Mouse (Mus musculus): ENCODE measurements around the gene Dclk1.

The Dclk1 gene

GRCm38 (mm10) chr3:55539400-55539799 lies 297.2 kb downstream of the Dclk1 start:
- no peak for DNase-seq (ENCODE audit: low read depth, low spot score)

GRCm38 (mm10) chr3:55539811-55540293 lies 297.7 kb downstream of the Dclk1 start:
- DNase-seq (ENCODE audit: low read depth, low spot score) = no peak

- no peak for DNase-seq (ENCODE audit: low read depth, low spot score)
These were observed 298.4 kb downstream of the Dclk1 start for GRCm38 (mm10) chr3:55540406-55541140.

GRCm38 (mm10) chr3:55541799-55542198 lies 299.6 kb downstream of the Dclk1 start:
- no peak for DNase-seq (ENCODE audit: low read depth, low spot score)

- peak; percentile 68 for DNase-seq (ENCODE audit: low read depth, low spot score)
These were observed 300.1 kb downstream of the Dclk1 start for GRCm38 (mm10) chr3:55542310-55542709.

- no peak for DNase-seq (ENCODE audit: low read depth, low spot score)
These were observed 300.8 kb downstream of the Dclk1 start for GRCm38 (mm10) chr3:55542947-55543346.

GRCm38 (mm10) chr3:55543929-55544684 lies 301.9 kb downstream of the Dclk1 start:
- DNase-seq (ENCODE audit: low read depth, low spot score) = no peak

GRCm38 (mm10) chr3:55545296-55545695 lies 303.1 kb downstream of the Dclk1 start:
- no peak for DNase-seq (ENCODE audit: low read depth, low spot score)

- DNase-seq (ENCODE audit: low read depth, low spot score) = no peak
These were observed 303.8 kb downstream of the Dclk1 start for GRCm38 (mm10) chr3:55545916-55546315.

- DNase-seq (ENCODE audit: low read depth, low spot score) = no peak
These were observed 304.9 kb downstream of the Dclk1 start for GRCm38 (mm10) chr3:55547106-55547505.

GRCm38 (mm10) chr3:55549376-55549775 lies 307.2 kb downstream of the Dclk1 start:
- DNase-seq (ENCODE audit: low read depth, low spot score) = no peak

- no peak for DNase-seq (ENCODE audit: low read depth, low spot score)
These were observed 308.8 kb downstream of the Dclk1 start for GRCm38 (mm10) chr3:55550962-55551361.

- DNase-seq (ENCODE audit: low read depth, low spot score) = no peak
These were observed 309.7 kb downstream of the Dclk1 start for GRCm38 (mm10) chr3:55551912-55552311.

- no peak for DNase-seq (ENCODE audit: low read depth, low spot score)
These were observed 310.9 kb downstream of the Dclk1 start for GRCm38 (mm10) chr3:55553031-55553430.

GRCm38 (mm10) chr3:55555848-55556247 lies 313.7 kb downstream of the Dclk1 start:
- DNase-seq (ENCODE audit: low read depth, low spot score) = no peak

- DNase-seq (ENCODE audit: low read depth, low spot score) = no peak
These were observed 316.4 kb downstream of the Dclk1 start for GRCm38 (mm10) chr3:55558570-55558969.

GRCm38 (mm10) chr3:55567476-55567875 lies 325.3 kb downstream of the Dclk1 start:
- no peak for DNase-seq (ENCODE audit: low read depth, low spot score)

- DNase-seq (ENCODE audit: low read depth, low spot score) = no peak
These were observed 327.4 kb downstream of the Dclk1 start for GRCm38 (mm10) chr3:55569539-55569938.

GRCm38 (mm10) chr3:55571034-55571433 lies 328.9 kb downstream of the Dclk1 start:
- DNase-seq (ENCODE audit: low read depth, low spot score) = no peak

- no peak for DNase-seq (ENCODE audit: low read depth, low spot score)
These were observed 329.6 kb downstream of the Dclk1 start for GRCm38 (mm10) chr3:55571552-55572296.

- DNase-seq (ENCODE audit: low read depth, low spot score) = no peak
These were observed 330.1 kb downstream of the Dclk1 start for GRCm38 (mm10) chr3:55572297-55572681.

GRCm38 (mm10) chr3:55574003-55574402 lies 331.8 kb downstream of the Dclk1 start:
- DNase-seq (ENCODE audit: low read depth, low spot score) = no peak
